Mouse (Mus musculus) neutrophil, adult 5-6 weeks (primary cell): Measurements from ENCODE around the gene Gls2. TPM values are rescaled to one million over a fixed set of nuclear protein-coding genes. Genes with fewer than 3 reads are reported as not detected.
A peak's percentile ranks its signal among the peaks of the same experiment; 100 is the strongest.
"Not testable (repeated sequence)": the region's sequence is repeated elsewhere in the genome, so short reads cannot be mapped to it uniquely, and the experiment has no call there.

Experiments used
- ATAC-seq: fragments of 151-379, 151-347 bp; 2 replicates; pipeline ENCODE4 v1.8.0; 2017; ENCODE audit warnings: mild to moderate bottlenecking, moderate TSS enrichment; ENCODE audit not compliant: insufficient number of reproducible peaks, poor library complexity, low FRiP score, severe bottlenecking; ENCODE audit errors: extremely low read depth
- total RNA-seq: library from RNA; stranded (forward); fragments of 200-1000 nt; gene quantifications from 2 replicates; pipeline ENCODE4 v1.2.3, GENCODE M21; 2017

Gls2 gene
- total RNA-seq, 1 experiment from 2014 or later: not detected

- not testable (repeated sequence) for ATAC-seq
These were observed 2.1 kb upstream of the Gls2 start for GRCm38 (mm10) chr10:128192030-128192766.

GRCm38 (mm10) chr10:128193113-128193512 lies 1.1 kb upstream of the Gls2 start:
- ATAC-seq: no peak

DNA sequence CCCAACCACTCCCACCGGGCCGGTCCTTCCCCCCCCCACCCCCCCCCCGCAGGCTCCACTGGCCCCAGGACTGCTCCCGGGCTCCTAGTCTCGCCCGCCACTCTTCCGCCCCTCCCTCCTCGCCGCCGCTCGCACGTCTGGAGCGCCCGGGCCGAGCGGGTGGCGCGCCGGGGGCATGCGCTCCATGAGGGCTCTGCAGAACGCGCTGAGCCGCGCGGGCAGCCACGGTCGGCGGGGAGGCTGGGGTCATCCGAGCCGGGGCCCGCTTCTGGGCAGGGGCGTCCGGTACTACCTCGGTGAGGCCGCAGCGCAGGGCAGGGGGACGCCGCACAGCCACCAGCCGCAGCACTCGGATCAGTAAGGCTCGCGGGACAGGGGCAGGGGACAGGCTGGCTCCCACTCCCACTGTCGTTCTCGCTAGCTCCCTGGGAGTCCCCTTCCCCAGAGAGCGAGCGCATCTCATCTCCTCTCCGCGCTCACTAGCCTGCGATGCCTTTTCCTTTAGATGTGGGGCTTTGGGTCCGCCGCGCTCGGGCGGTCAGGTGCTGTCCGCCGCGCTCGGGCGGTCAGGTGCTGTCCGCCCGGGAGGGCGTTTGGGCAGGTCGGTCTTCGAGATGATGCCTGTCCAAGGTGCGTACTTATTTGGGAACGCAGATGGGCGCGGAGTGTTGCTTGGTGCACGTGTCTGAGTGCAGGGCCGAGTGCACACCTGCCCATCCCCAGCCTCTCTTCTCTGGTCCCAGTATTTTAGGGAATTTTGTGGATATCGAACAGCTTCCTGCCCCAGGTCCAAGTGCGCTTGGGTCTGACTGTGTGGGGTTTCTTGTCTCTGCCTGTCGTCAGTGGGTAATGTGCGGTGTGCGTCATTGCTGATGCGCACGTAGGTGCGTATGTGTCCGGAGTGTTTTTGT lies 549 bp downstream of the Gls2 start:
- ATAC-seq: no peak

GRCm38 (mm10) chr10:128201856-128202255 lies 7.6 kb downstream of the Gls2 start:
- no peak for ATAC-seq

GRCm38 (mm10) chr10:128204941-128205340 lies 10.7 kb downstream of the Gls2 start:
- ATAC-seq: no peak

- no peak for ATAC-seq
These were observed 14.1 kb downstream of the Gls2 start for GRCm38 (mm10) chr10:128208326-128208725.

DNA sequence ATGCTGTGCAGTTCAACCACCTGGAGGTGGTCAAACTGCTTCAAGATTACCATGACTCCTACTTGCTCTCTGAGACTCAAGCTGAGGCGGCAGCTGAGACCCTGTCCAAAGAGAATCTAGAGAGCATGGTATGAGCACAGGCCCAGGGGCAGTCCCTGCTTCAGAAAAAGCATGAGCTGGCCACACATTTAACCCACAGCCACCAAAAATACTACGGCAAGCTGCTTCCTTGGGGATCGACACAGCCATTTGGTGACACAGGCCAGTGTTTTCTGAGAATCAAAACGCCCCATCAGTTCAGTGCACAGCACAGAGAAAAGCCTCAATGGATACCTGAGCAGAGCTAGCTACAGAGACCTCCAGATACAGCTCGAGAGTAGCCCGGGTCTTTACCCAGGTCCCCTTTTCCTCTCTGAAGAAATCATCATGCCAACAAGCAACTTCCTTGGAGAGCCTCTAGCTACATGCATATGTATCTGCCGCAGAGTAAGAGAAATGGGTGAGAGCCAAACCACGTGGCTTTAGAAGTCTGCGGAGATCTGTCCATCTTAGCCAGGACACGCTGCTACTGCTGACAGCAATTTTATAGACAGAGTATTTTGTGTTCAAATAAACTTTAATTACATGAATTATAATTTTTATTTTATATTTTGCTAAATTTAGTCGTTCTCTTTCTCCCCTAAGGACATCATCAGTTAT lies 15.2 kb downstream of the Gls2 start:
- ATAC-seq: no peak

DNA sequence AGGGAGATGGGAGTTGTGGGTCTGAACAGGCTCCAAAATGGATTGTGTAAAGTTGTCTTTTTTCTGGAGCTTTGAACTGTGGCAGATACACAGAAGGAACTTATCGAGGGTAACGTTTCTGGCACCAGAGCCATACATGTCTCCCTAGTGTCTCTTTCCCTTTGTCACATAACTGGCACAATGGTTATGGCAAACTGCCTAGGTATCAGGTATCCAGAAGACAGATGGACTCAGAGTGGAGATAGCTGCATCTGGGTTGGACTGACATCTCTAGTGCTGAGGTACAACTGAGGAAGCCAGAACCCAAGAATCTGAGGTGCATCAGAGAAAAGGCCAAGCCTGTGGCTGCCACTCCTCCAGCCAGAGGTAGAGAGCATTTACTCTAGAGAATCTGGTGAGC lies 15.9 kb downstream of the Gls2 start:
- ATAC-seq: no peak

DNA sequence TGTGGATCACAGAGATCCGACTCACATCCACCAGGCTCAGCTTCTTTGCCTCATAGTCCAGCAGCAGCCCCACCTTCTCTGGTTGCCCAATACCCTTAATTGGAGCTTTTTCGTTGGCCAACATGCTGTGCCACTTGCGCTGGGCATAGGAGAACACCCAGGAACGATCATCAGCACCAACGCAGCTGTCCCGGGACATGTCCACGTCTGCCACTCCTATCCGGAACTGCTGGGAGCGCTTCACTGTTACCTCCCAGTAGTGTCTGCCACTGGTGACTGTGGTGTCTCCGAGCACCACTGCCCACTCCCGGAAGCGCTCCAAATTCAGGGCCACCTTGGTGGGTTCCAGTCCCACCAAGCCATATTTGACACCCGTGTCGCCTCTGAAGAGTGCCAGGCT lies 16.7 kb downstream of the Gls2 start:
- ATAC-seq: no peak

DNA sequence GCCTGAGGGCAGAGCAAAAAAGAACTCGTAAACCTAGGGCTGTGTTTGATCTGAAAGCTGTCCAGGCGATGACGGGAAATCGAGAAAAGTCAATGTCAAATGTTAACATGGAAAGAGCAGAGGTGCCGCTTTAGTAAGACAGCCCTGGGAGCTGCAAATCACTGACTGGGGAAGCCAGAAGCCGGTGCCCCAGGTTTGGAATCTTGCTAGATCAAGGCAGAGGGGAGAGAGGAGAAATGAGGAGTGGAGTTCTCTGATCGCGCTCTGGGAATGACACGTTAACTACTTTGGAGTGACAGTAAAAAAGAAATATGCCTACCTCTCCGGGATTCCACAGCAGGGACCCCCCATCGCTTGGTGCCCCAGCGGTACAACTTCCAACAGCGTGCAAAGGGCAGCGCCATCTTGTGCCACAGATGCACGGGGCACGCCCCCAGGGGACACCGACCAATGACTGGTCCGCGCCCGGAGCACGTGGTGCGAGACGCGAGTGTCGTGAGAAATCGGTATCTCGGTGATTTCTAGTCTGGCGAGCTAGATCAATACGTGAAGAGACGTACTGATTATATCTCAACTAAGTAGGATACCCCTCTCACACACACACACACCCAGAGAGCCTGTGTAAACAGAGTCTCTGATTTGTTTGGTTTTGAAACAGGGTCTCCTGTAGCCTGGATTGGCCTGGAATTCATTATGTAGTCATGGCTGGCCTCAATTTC lies 17.3 kb downstream of the Gls2 start, which contains the start of gene Spryd4:
Gene Spryd4 (minus strand): TSS at position 418 of the 719 bp plus-strand sequence.
- peak; percentile 94 for ATAC-seq

DNA sequence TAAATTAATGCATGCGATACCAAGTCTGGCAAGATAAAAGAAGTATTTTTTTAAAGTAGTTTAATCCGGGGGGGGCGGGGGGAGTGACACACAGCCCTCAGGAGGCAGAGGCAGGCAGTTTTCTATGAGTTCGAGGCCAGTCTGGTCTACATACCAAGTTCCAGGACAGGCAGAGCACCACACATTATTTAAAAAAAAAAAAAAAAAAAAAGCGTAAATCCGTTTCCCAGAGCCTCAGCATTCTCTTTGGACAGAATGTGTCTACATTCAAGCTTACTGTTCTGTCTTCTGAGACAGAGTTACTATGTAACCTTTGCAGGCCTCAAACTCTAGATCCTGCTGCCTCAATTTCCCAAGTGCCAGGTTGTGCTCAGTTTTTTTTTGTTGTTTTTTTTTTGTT lies 17.9 kb downstream of the Gls2 start:
- ATAC-seq: no peak

- peak; percentile 87 for ATAC-seq
These were observed 18.6 kb downstream of the Gls2 start for GRCm38 (mm10) chr10:128212871-128213323.

- not testable (repeated sequence) for ATAC-seq
These were observed 19.9 kb downstream of the Gls2 start for GRCm38 (mm10) chr10:128214112-128214511.

GRCm38 (mm10) chr10:128214981-128215380 lies 20.7 kb downstream of the Gls2 start:
- no peak for ATAC-seq

- no peak for ATAC-seq
These were observed 24.3 kb downstream of the Gls2 start for GRCm38 (mm10) chr10:128218387-128219117.

GRCm38 (mm10) chr10:128221533-128222286 lies 27.5 kb downstream of the Gls2 start:
- ATAC-seq: no peak

DNA sequence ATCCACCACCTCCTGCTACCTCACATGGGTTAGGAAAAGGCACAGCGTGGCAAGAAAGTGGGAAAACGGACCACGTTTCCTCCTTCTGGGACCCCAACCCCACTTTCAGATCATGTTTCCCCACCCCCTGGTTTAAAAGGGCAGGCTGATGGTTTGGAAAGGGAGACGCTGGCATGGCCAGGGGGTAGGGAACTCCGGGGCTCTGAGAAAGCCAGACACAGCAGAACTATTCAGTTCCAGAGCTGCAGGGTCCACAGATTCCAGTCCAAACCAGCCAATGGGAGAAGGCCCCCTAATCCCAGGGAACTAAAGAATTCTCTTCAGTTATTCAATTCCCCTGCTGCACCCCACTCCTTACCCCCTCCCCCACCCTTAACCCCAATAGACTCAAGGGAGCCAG lies 30.8 kb downstream of the Gls2 start:
- no peak for ATAC-seq
